Mouse (Mus musculus): ENCODE results near the gene Bace2. TPM values are rescaled to one million over a fixed set of nuclear protein-coding genes. Genes with fewer than 3 reads are reported as not detected.

Bace2 gene
- polyA plus RNA-seq, 2 experiments, result 2.1 to 11.8 TPM

DNA sequence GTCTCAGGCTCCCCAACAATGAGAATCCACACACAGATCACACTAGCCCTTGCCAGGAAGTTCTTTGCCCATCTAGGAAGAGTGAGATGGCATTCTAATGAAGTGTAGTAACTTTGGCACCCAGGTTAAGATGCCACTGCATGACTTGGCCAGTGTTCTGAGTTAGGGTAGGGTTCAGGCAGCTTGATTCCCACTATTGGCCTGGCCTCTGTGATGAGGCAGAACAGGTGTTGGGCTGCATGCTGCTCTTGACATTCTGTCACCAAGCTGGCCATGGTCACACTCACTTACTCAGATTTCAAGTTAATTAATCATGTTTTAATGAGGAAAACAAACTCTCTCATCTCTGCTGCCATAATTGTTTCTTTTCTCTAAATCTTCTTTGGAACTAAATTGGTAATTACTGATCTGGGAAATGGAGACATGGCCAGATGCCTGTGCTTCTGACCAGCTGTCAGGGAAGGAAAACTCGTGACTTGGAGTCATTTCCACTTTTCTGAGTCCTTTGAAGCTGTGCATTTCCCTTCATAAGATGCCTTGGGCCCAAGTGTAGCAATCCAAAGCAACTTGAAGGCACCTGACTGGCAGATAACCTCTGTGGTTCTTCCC, 81.0 kb downstream of the Bace2 start:
- Histone ChIP-seq H3K36me3 (ENCODE audit: control insufficient read depth, insufficient read depth, low read length) (no peaks in the 10 kb centered on the region), H3K9me3 (ENCODE audit: control insufficient read depth, low read length) (no peaks in the 10 kb centered on the region), H3K27ac (replicated peaks; ENCODE audit: low read depth, low read length) (no peak overlapping the region), H3K27me3 (ENCODE audit: control insufficient read depth, insufficient read depth, low read length) (no peaks in the 10 kb centered on the region), H3K4me2 (replicated peaks; ENCODE audit: low read depth, low read length, severe bottlenecking) (no peak overlapping the region), H3K4me3 (replicated peaks; ENCODE audit: low read length) (no peak overlapping the region), H3K4me1 (ENCODE audit: control insufficient read depth, insufficient read depth, low read length) (no peaks in the 10 kb centered on the region), H3K9ac (ENCODE audit: low read depth, low read length, severe bottlenecking) (no peak overlapping the region)
- TF ChIP-seq POLR2A (IDR thresholded peaks at IDR 0.05; ENCODE audit: borderline replicate concordance, extremely low read depth, insufficient read depth, insufficient read length), result no peak
- WGBS, result 15% methylated on average over 1 of the region's 1 CpGs
- DNase-seq (ENCODE audit: low spot score) (no peak), ATAC-seq (ENCODE audit: low FRiP score, low read depth) (no peak)

DNA sequence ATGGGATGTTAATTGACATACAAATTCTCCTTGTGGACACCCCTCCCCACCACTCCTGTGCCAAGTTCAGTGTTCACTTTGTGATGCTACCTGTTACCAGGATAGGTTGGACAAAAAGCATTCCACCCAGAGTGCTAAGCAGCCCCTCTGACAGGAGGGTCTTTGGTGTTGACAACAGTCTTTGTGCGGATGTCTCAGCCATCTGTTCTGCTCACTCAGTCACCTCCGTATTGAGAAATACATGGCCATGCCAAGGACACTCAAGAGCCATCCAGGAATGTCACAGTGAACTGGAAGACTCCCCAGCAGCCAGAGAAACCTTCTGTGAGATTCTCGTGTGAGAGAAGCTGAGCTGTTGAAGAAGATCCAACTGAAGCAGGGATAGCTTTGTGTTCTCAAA, 81.6 kb downstream of the Bace2 start:
- DNase-seq (ENCODE audit: low spot score) (no peak), ATAC-seq (ENCODE audit: low FRiP score, low read depth) (no peak)
- Histone ChIP-seq H3K9ac (ENCODE audit: low read depth, low read length, severe bottlenecking) (no peak overlapping the region), H3K9me3 (ENCODE audit: control insufficient read depth, low read length) (no peaks in the 10 kb centered on the region), H3K27ac (replicated peaks; ENCODE audit: low read depth, low read length) (no peak overlapping the region), H3K4me2 (replicated peaks; ENCODE audit: low read depth, low read length, severe bottlenecking) (no peak overlapping the region), H3K4me3 (replicated peaks; ENCODE audit: low read length) (no peak overlapping the region), H3K27me3 (ENCODE audit: control insufficient read depth, insufficient read depth, low read length) (no peaks in the 10 kb centered on the region), H3K36me3 (ENCODE audit: control insufficient read depth, insufficient read depth, low read length) (no peaks in the 10 kb centered on the region), H3K4me1 (ENCODE audit: control insufficient read depth, insufficient read depth, low read length) (no peaks in the 10 kb centered on the region)
- WGBS, result 76% methylated on average over 3 of the region's 3 CpGs
- TF ChIP-seq POLR2A (IDR thresholded peaks at IDR 0.05; ENCODE audit: borderline replicate concordance, extremely low read depth, insufficient read depth, insufficient read length), result no peak

DNA sequence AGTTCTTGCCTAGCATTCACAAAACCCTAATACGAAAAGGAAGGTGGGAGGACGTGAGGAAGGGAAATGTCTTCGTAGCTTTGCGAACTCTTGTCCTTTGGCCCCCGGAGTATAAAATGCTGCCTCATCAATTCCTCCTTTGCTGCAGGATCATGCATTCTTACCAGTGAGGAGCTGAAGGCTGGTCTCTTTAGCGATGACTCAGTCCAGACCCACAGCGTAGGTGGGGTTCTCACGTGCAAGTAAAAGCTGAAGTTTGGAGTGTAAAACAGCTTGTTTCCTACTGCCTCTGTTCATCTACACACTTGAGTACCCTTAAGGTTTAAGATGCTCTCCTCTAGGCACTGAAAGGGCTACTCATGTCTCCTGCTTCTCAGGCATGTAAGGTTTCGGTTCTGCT, 85.4 kb downstream of the Bace2 start:
- no peak for TF ChIP-seq POLR2A (IDR thresholded peaks at IDR 0.05; ENCODE audit: borderline replicate concordance, extremely low read depth, insufficient read depth, insufficient read length)
- no peaks in the 10 kb centered on the region for H3K27me3 ChIP-seq (ENCODE audit: control insufficient read depth, insufficient read depth, low read length)
- WGBS, result 84% methylated on average over 9 of the region's 9 CpGs
- no peak overlapping the region for H3K4me3 ChIP-seq (replicated peaks; ENCODE audit: low read length)
- ATAC-seq (ENCODE audit: low FRiP score, low read depth) (no peak), DNase-seq (ENCODE audit: low spot score) (no peak)
- H3K36me3 ChIP-seq (ENCODE audit: control insufficient read depth, insufficient read depth, low read length), result no peaks in the 10 kb centered on the region
- H3K27ac ChIP-seq (replicated peaks; ENCODE audit: low read depth, low read length), result no peak overlapping the region
- no peaks in the 10 kb centered on the region for H3K4me1 ChIP-seq (ENCODE audit: control insufficient read depth, insufficient read depth, low read length)
- no peaks in the 10 kb centered on the region for H3K9me3 ChIP-seq (ENCODE audit: control insufficient read depth, low read length)
- H3K9ac ChIP-seq (ENCODE audit: low read depth, low read length, severe bottlenecking), result no peak overlapping the region
- H3K4me2 ChIP-seq (replicated peaks; ENCODE audit: low read depth, low read length, severe bottlenecking), result no peak overlapping the region

DNA sequence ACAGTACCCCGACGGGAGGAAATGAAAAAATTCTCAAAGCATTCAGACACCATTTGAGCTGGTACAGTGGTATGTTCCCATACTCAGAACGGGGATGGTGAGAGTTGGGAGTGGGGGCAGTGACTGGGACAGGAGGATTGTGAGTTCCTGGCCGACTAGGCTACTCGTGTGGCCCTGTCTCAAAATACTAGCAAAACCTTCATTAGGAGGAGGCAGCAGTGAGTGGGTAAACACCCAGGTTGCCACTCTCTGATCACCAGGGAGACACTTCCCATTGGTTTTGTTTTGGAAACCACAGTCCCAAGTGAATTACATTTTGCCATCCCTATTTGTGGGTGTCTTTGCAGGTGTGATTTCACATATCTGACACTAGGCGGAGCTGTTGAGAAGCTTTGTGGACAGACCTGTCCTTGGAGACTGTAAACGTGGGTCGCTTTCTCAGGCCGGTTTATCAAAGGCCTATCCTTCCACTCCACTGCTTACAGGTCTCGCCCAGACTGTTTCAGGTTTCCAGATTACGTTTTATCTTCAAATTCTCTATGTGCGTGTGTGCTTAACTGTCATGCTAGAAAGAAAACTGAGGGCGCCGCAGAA, 87.2 kb downstream of the Bace2 start:
- Histone ChIP-seq H3K4me1 (ENCODE audit: control insufficient read depth, insufficient read depth, low read length) (no peaks in the 10 kb centered on the region), H3K27me3 (ENCODE audit: control insufficient read depth, insufficient read depth, low read length) (no peaks in the 10 kb centered on the region), H3K27ac (replicated peaks; ENCODE audit: low read depth, low read length) (no peak overlapping the region), H3K9ac (ENCODE audit: low read depth, low read length, severe bottlenecking) (no peak overlapping the region), H3K4me2 (replicated peaks; ENCODE audit: low read depth, low read length, severe bottlenecking) (no peak overlapping the region), H3K36me3 (ENCODE audit: control insufficient read depth, insufficient read depth, low read length) (no peaks in the 10 kb centered on the region), H3K4me3 (replicated peaks; ENCODE audit: low read length) (no peak overlapping the region), H3K9me3 (ENCODE audit: control insufficient read depth, low read length) (no peaks in the 10 kb centered on the region)
- ATAC-seq (ENCODE audit: low FRiP score, low read depth), result no peak
- 52% methylated on average over 14 of the region's 14 CpGs for WGBS
- no peak for TF ChIP-seq POLR2A (IDR thresholded peaks at IDR 0.05; ENCODE audit: borderline replicate concordance, extremely low read depth, insufficient read depth, insufficient read length)
- peak; percentile 71 for DNase-seq (ENCODE audit: low spot score)

DNA sequence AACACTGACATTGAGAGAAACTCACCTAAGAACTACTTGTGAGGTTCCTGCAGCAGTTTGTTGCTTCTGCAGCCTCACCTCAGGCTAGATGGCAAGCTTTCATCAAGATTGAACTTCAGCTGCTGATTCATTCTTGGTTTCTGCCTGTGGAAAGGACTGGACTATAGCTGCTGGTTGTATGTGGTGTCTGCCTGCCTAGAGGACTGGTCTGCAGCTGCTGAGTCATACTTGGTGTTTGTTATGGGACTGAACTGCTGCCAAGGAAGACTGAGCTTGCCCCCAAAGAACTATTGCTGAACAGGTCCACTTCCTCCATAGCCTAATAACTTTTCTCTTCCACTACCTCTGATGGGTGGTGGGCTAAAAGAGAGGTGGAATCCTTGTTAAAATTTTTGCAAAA, 90.8 kb downstream of the Bace2 start:
- ATAC-seq (ENCODE audit: low FRiP score, low read depth) (no peak), DNase-seq (ENCODE audit: low spot score) (no peak)
- Histone ChIP-seq H3K4me3 (replicated peaks; ENCODE audit: low read length) (no peak overlapping the region), H3K9ac (ENCODE audit: low read depth, low read length, severe bottlenecking) (no peak overlapping the region), H3K27ac (replicated peaks; ENCODE audit: low read depth, low read length) (no peak overlapping the region), H3K9me3 (ENCODE audit: control insufficient read depth, low read length) (no peaks in the 10 kb centered on the region), H3K4me1 (ENCODE audit: control insufficient read depth, insufficient read depth, low read length) (no peaks in the 10 kb centered on the region), H3K4me2 (replicated peaks; ENCODE audit: low read depth, low read length, severe bottlenecking) (no peak overlapping the region), H3K36me3 (ENCODE audit: control insufficient read depth, insufficient read depth, low read length) (no peaks in the 10 kb centered on the region), H3K27me3 (ENCODE audit: control insufficient read depth, insufficient read depth, low read length) (no peaks in the 10 kb centered on the region)
- no peak for TF ChIP-seq POLR2A (IDR thresholded peaks at IDR 0.05; ENCODE audit: borderline replicate concordance, extremely low read depth, insufficient read depth, insufficient read length)
